Mouse (Mus musculus) MEL (cell line): ENCODE results near the gene Nudt17. TPM values are rescaled to one million over a fixed set of nuclear protein-coding genes. Genes with fewer than 3 reads are reported as not detected.

Source experiments
- DNase-seq: peaks from one replicate; pipeline ENCODE4 v3.0.0; 2011; ENCODE audit warnings: low read depth, low spot score
- H3K27ac ChIP-seq: 2 replicates; pipeline ENCODE4 v1.5.1; 2012; ENCODE audit warnings: low read depth, mild to moderate bottlenecking, control low read depth, low read length, moderate library complexity; ENCODE audit not compliant: control insufficient read depth
- H3K27me3 ChIP-seq, 2 experiments: fragments of 150-350 bp in 1 of 2; sonication (generic) in 1 of 2; 2 replicates each; pipeline ENCODE4 v1.6.1; 2012; ENCODE audit warnings: low read length in 2 of 2, mild to moderate bottlenecking in 2 of 2, improper control_type of control experiment in 1 of 2, moderate library complexity in 1 of 2; ENCODE audit not compliant: insufficient read depth in 2 of 2, control insufficient read depth in 1 of 2
- H3K36me3 ChIP-seq, 2 experiments: 2 replicates each; pipeline ENCODE4 v1.6.1; 2012 to 2014; ENCODE audit warnings: low read length in 2 of 2, improper control_type of control experiment in 1 of 2, inconsistent platforms in 1 of 2, mild to moderate bottlenecking in 1 of 2; ENCODE audit not compliant: insufficient read depth in 2 of 2, control insufficient read depth in 1 of 2
- H3K4me1 ChIP-seq, 2 experiments: fragments of 150-350 bp in 1 of 2; sonication (generic) in 1 of 2; 2 replicates each; pipeline ENCODE4 v1.6.1; 2012; ENCODE audit warnings: low read length in 2 of 2, improper control_type of control experiment in 1 of 2, mild to moderate bottlenecking in 1 of 2; ENCODE audit not compliant: insufficient read depth in 2 of 2, control insufficient read depth in 1 of 2
- H3K4me3 ChIP-seq, 2 experiments: fragments of 150-350 bp in 1 of 2; sonication (generic) in 1 of 2; 2 replicates each; pipeline ENCODE4 v1.5.1; 2012; ENCODE audit warnings: low read depth in 2 of 2, low read length in 2 of 2, mild to moderate bottlenecking in 2 of 2, moderate library complexity in 2 of 2, control low read depth in 1 of 2, improper control_type of control experiment in 1 of 2; ENCODE audit not compliant: control insufficient read depth in 1 of 2, insufficient read depth in 1 of 2
- H3K79me2 ChIP-seq: 2 replicates; pipeline ENCODE4 v1.6.1; 2012; ENCODE audit warnings: mild to moderate bottlenecking, low read length, moderate library complexity; ENCODE audit not compliant: control insufficient read depth, poor library complexity, insufficient read depth
- H3K9ac ChIP-seq: 2 replicates; pipeline ENCODE4 v1.6.1; 2012; ENCODE audit warnings: low read depth, mild to moderate bottlenecking, control low read depth, low read length, moderate library complexity; ENCODE audit not compliant: control insufficient read depth, poor library complexity, severe bottlenecking
- H3K9me3 ChIP-seq: fragments of 150-350 bp; sonication (generic); replicated peaks from 2 replicates; pipeline ENCODE4 v1.6.1; 2012; ENCODE audit warnings: mild to moderate bottlenecking, low read length, improper control_type of control experiment, moderate library complexity; ENCODE audit not compliant: insufficient read depth
- BHLHE40 ChIP-seq: IDR thresholded peaks from 2 replicates; pipeline ENCODE4 v1.6.1; 2012; ENCODE audit warnings: low read depth, mild to moderate bottlenecking, inconsistent platforms, low read length, improper control_type of control experiment, borderline replicate concordance
- CHD1 ChIP-seq: IDR thresholded peaks from 2 replicates; pipeline ENCODE4 v1.6.1; 2012; ENCODE audit warnings: low read depth, mild to moderate bottlenecking, inconsistent platforms, low read length, improper control_type of control experiment
- CHD2 ChIP-seq: IDR thresholded peaks from 2 replicates; pipeline ENCODE4 v1.6.1; 2011; ENCODE audit warnings: low read length, improper control_type of control experiment
- CTCF ChIP-seq, 3 experiments: IDR thresholded peaks in 2 of 3; conservative IDR thresholded peaks in 1 of 3; 2 replicates each; pipeline ENCODE4 v1.5.1; 2011 to 2012; ENCODE audit warnings: low read length in 3 of 3, low read depth in 2 of 3, mild to moderate bottlenecking in 2 of 3, improper control_type of control experiment in 1 of 3, inconsistent platforms in 1 of 3, mixed read lengths in 1 of 3, moderate library complexity in 1 of 3; ENCODE audit not compliant: control insufficient read depth in 1 of 3, insufficient read depth in 1 of 3, poor library complexity in 1 of 3, severe bottlenecking in 1 of 3
- E2F4 ChIP-seq: IDR thresholded peaks from 2 replicates; pipeline ENCODE4 v1.6.1; 2011; ENCODE audit warnings: low read depth, low read length, improper control_type of control experiment, borderline replicate concordance
- ELF1 ChIP-seq: IDR thresholded peaks from 2 replicates; pipeline ENCODE4 v1.6.1; 2014; ENCODE audit warnings: low read depth, mild to moderate bottlenecking, inconsistent platforms, low read length, improper control_type of control experiment, moderate library complexity
- EP300 ChIP-seq, 2 experiments: IDR thresholded peaks; 2 replicates each; pipeline ENCODE4 v1.6.1; 2011; ENCODE audit warnings: improper control_type of control experiment in 2 of 2, low read length in 2 of 2, low read depth in 1 of 2, mild to moderate bottlenecking in 1 of 2
- ETS1 ChIP-seq: IDR thresholded peaks from 2 replicates; pipeline ENCODE4 v1.6.1; 2012; ENCODE audit warnings: low read depth, mild to moderate bottlenecking, inconsistent platforms, low read length, improper control_type of control experiment, moderate library complexity
- GABPA ChIP-seq: IDR thresholded peaks from 2 replicates; pipeline ENCODE4 v1.6.1; 2012; ENCODE audit warnings: low read depth, mild to moderate bottlenecking, inconsistent platforms, low read length, improper control_type of control experiment, moderate library complexity
- GATA1 ChIP-seq: IDR thresholded peaks from 2 replicates; pipeline ENCODE4 v1.6.1; 2011; ENCODE audit warnings: low read depth, low read length, improper control_type of control experiment
- KAT2A ChIP-seq: conservative IDR thresholded peaks from 2 replicates; pipeline ENCODE4 v1.6.1; 2012; ENCODE audit warnings: low read depth, low read length, improper control_type of control experiment, inconsistent platforms
- MAFK ChIP-seq: IDR thresholded peaks from 2 replicates; pipeline ENCODE4 v1.6.1; 2011; ENCODE audit warnings: low read depth, mild to moderate bottlenecking, low read length, improper control_type of control experiment, borderline replicate concordance
- MAX ChIP-seq: IDR thresholded peaks from 2 replicates; pipeline ENCODE4 v1.6.1; 2011; ENCODE audit warnings: low read length, improper control_type of control experiment
- MAZ ChIP-seq: IDR thresholded peaks from 2 replicates; pipeline ENCODE4 v1.6.1; 2012; ENCODE audit warnings: low read depth, mild to moderate bottlenecking, inconsistent platforms, low read length, improper control_type of control experiment
- MXI1 ChIP-seq: IDR thresholded peaks from 2 replicates; pipeline ENCODE4 v1.6.1; 2011; ENCODE audit warnings: mild to moderate bottlenecking, low read depth, low read length, improper control_type of control experiment
- MYC ChIP-seq: IDR thresholded peaks from 2 replicates; pipeline ENCODE4 v1.6.1; 2011; ENCODE audit warnings: low read depth, mild to moderate bottlenecking, low read length, improper control_type of control experiment, moderate library complexity
- POLR2AphosphoS2 ChIP-seq: IDR thresholded peaks from 2 replicates; pipeline ENCODE4 v1.6.1; 2011; ENCODE audit warnings: low read length, improper control_type of control experiment
- RAD21 ChIP-seq: IDR thresholded peaks from 2 replicates; pipeline ENCODE4 v1.6.1; 2011; ENCODE audit warnings: mild to moderate bottlenecking, low read depth, low read length, improper control_type of control experiment
- SIN3A ChIP-seq: IDR thresholded peaks from 2 replicates; pipeline ENCODE4 v1.6.1; 2012; ENCODE audit warnings: low read length, improper control_type of control experiment, inconsistent platforms
- TAL1 ChIP-seq: IDR thresholded peaks from 2 replicates; pipeline ENCODE4 v1.6.1; 2012; ENCODE audit warnings: mild to moderate bottlenecking, inconsistent platforms, low read length, moderate library complexity, mixed read lengths
- TBP ChIP-seq: IDR thresholded peaks from 2 replicates; pipeline ENCODE4 v1.8.0; 2011; ENCODE audit warnings: low read depth, low read length, improper control_type of control experiment
- USF2 ChIP-seq, 2 experiments: IDR thresholded peaks; 2 replicates each; pipeline ENCODE4 v1.6.1; 2011 to 2012; ENCODE audit warnings: improper control_type of control experiment in 2 of 2, low read length in 2 of 2, borderline replicate concordance in 1 of 2, inconsistent platforms in 1 of 2, low read depth in 1 of 2, mild to moderate bottlenecking in 1 of 2; ENCODE audit not compliant: insufficient read depth in 1 of 2
- ZKSCAN1 ChIP-seq: IDR thresholded peaks from 2 replicates; pipeline ENCODE4 v1.6.1; 2012; ENCODE audit warnings: low read depth, mild to moderate bottlenecking, inconsistent platforms, low read length, improper control_type of control experiment, moderate library complexity
- ZMIZ1 ChIP-seq: IDR thresholded peaks from 2 replicates; pipeline ENCODE4 v1.6.1; 2012; ENCODE audit warnings: low read depth, mild to moderate bottlenecking, inconsistent platforms, low read length, improper control_type of control experiment, moderate library complexity
- ZNF384 ChIP-seq: IDR thresholded peaks from 2 replicates; pipeline ENCODE4 v1.6.1; 2012; ENCODE audit warnings: low read depth, mild to moderate bottlenecking, inconsistent platforms, low read length, improper control_type of control experiment
- polyA plus RNA-seq, 2 experiments: library from polyadenylated mRNA; stranded (reverse) in 1 of 2; unstranded in 1 of 2; fragments of >175 nt in 1 of 2; fragments of >200 nt in 1 of 2; gene quantifications; 2 replicates each; pipeline versions ENCODE4 v1.2.1 to v1.2.4; 2012; ENCODE audit warnings: low replicate concordance in 2 of 2, low read depth in 1 of 2; ENCODE audit not compliant: insufficient read length in 2 of 2, insufficient read depth in 1 of 2, missing spikeins in 1 of 2
- total RNA-seq: library from RNA; depleted of rRNA; stranded (reverse); fragments of 300-350 nt; gene quantifications from 2 replicates; pipeline ENCODE4 v1.2.3, GENCODE M21; 2012

Nudt17 gene
- total and polyA plus RNA-seq, 3 experiments = 2.7 to 6.5 TPM; not detected in 1

GRCm38 (mm10) chr3:96729403-96729784 lies 21.0 kb upstream of the Nudt17 start (continued):
- TF ChIP-seq CHD1 (0 out of 2 replicates have a peak, but pooled peaks have one; percentile 3), BHLHE40 (no peak), ETS1 (peak; percentile 72; the same call in 1 of the 2 replicates), POLR2AphosphoS2 (no peak), MAFK (no peak), USF2 (IDR thresholded peaks at IDR 0.05; ENCODE audit: borderline replicate concordance in 1 of 2, insufficient read depth in 1 of 2, low read depth in 1 of 2, low read length in 2 of 2) (no peak), MAZ (no peak), SIN3A (peak; percentile 94), RAD21 (no peak)

GRCm38 (mm10) chr3:96728634-96729402 lies 20.5 kb upstream of the Nudt17 start:
- Histone ChIP-seq H3K9ac (peak overlapping the region; percentile 85), H3K27ac (peak overlapping the region; percentile 77)
- TF ChIP-seq CTCF (IDR thresholded peaks at IDR 0.05 in 2 of 3, conservative IDR thresholded peaks at IDR 0.05 in 1 of 3; ENCODE audit: control insufficient read depth in 1 of 3, insufficient read depth in 1 of 3, low read depth in 2 of 3, low read length in 3 of 3, poor library complexity in 1 of 3, severe bottlenecking in 1 of 3) (peak in 1 of 3 experiments; percentile 2; a peak in 1 of 6 replicates), RAD21 (no peak), MXI1 (peak; percentile 65; the same call in 1 of the 2 replicates)

GRCm38 (mm10) chr3:96727828-96728633 lies 19.7 kb upstream of the Nudt17 start:
- Histone ChIP-seq H3K27ac (peak overlapping the region; percentile 77), H3K9me3 (no peaks in the 10 kb centered on the region), H3K79me2 (peaks cover 56% of the 10 kb centered on the region), H3K36me3 (peaks cover 0 to 22% of the 10 kb centered on the region in 2 experiments; a peak in 2 of 4 replicates), H3K9ac (peak overlapping the region; percentile 85), H3K4me1 (peaks cover 5 to 19% of the 10 kb centered on the region in 2 experiments), H3K4me3 (peak overlapping the region; percentile 95 to 97), H3K27me3 (no peaks in the 10 kb centered on the region)
- peak; percentile 86 for DNase-seq
- no peak for TF ChIP-seq TAL1
- TF ChIP-seq ZMIZ1 = no peak
- peak; percentile 79 for TF ChIP-seq ZNF384
- TF ChIP-seq EP300 (IDR thresholded peaks at IDR 0.05; ENCODE audit: low read depth in 1 of 2, low read length in 2 of 2) = peak; percentile 4 to 9; a peak in 2 of 4 replicates
- TF ChIP-seq KAT2A = no peak
- TF ChIP-seq CHD1 = 0 out of 2 replicates have a peak, but pooled peaks have one; percentile 44
- peak; percentile 56; the same call in 1 of the 2 replicates for TF ChIP-seq TBP
- TF ChIP-seq USF2 (IDR thresholded peaks at IDR 0.05; ENCODE audit: borderline replicate concordance in 1 of 2, insufficient read depth in 1 of 2, low read depth in 1 of 2, low read length in 2 of 2) = no peak
- TF ChIP-seq GABPA = no peak
- TF ChIP-seq BHLHE40 = no peak
- no peak; the same call in 1 of the 2 replicates for TF ChIP-seq CHD2
- TF ChIP-seq E2F4 = no peak
- TF ChIP-seq MAX = peak; percentile 45; the same call in 1 of the 2 replicates
- no peak for TF ChIP-seq GATA1
- TF ChIP-seq ELF1 = peak; percentile 38
- TF ChIP-seq MYC = 0 out of 2 replicates have a peak, but pooled peaks have one; percentile 28
- peak; percentile 36; the same call in 1 of the 2 replicates for TF ChIP-seq ZKSCAN1

More at GRCm38 (mm10) chr3:96728634-96729402, 20.5 kb upstream of the Nudt17 start:
- H3K79me2 ChIP-seq = peaks cover 57% of the 10 kb centered on the region
- no peak for DNase-seq
- peaks cover 5 to 19% of the 10 kb centered on the region in 2 experiments for H3K4me1 ChIP-seq
- no peaks in the 10 kb centered on the region for H3K27me3 ChIP-seq
- H3K9me3 ChIP-seq = no peaks in the 10 kb centered on the region
- H3K36me3 ChIP-seq = peaks cover 0 to 22% of the 10 kb centered on the region in 2 experiments; a peak in 2 of 4 replicates
- H3K4me3 ChIP-seq = peak overlapping the region; percentile 95 to 97
